ENCODE assay signal across 16 mouse cellular contexts in the genomic region with DNA sequence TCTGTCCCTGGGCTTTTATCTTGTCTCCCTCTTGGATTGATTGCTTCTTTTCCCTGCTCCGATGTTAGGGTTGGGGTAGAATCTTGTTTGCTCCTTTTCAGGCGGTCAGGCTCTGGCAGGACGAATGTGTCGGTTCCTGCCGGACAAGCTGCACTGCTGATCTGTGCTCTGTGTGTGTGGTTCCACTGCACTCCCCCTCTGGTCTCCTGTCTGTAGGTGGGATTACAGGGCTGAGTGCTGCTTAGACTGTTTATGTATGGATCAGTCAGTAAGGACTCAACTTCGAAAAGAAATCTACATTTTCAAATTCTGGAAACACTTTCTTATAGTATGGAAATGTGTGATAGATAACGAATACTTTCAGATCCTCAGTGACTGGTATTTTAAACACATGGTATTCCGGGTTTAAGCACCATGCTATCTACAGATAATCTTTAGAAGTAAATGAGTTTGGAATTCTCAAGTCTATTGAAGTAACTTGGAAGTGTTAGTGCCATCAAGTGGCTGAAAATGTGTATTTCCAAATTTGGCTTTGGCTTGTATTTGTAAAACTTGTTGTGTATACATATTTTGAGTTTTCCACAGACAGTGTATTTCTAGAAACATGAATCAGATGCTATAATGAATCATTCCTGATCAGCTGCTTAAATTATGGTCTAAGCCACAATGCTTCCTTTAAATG. TPM values are rescaled to one million over a fixed set of nuclear protein-coding genes. Genes with fewer than 3 reads are reported as not detected.
A peak's percentile ranks its signal among the peaks of the same experiment; 100 is the strongest.
DNase-seq lines count a peak whose midpoint lies in the region; ATAC-seq and TF ChIP-seq lines count a peak whose summit lies in the region.
"Had no signal": no experiment of that assay in that cellular context is flagged by ENCODE, and none has a peak within 500 bp of the region (broad histone marks: within the 10 kb centered on the region; RNA-seq: fewer than 3 reads in every experiment).

No protein-coding gene starts in this region.

- no peak for ATAC-seq in hindbrain, embryonic 14.5 days (ENCODE audit: low FRiP score)
- no peak for ATAC-seq in lung, postnatal 0 days
- ATAC-seq in stomach, postnatal 0 days (ENCODE audit: low FRiP score, low TSS enrichment) = no peak

- no peak overlapping the region for H3K4me3 ChIP-seq in hindbrain, embryonic 14.5 days (replicated peaks; ENCODE audit: low read length)
- no peak overlapping the region for H3K4me3 ChIP-seq in hindbrain, embryonic 10.5 days
- H3K4me3 ChIP-seq in lung, postnatal 0 days (ENCODE audit: low read depth, low read length) = no peak overlapping the region
- H3K4me3 ChIP-seq in stomach, postnatal 0 days (ENCODE audit: low read depth, low read length) = no peak overlapping the region
- H3K4me3 ChIP-seq: midbrain, embryonic 12.5 days; neural tube, embryonic 13.5 days; stomach, embryonic 15.5 days had no signal

- no peak for TF ChIP-seq EP300 in lung, postnatal 0 days (IDR thresholded peaks at IDR 0.05)
- TF ChIP-seq EP300 in stomach, postnatal 0 days (optimal IDR thresholded peaks at IDR 0.05) = no peak

- DNase-seq in cerebellum, adult 9-10 months = peak; percentile 39
- no peak for DNase-seq in cerebellum, postnatal 4 days (ENCODE audit: low spot score in 2 of 2)
- DNase-seq in hindbrain, embryonic 14.5 days (ENCODE audit: low spot score) = peak; percentile 79
- no peak for DNase-seq in hindbrain, embryonic 10.5 days (ENCODE audit: low spot score)
- peak; percentile 9 for DNase-seq in lung, postnatal 0 days (ENCODE audit: low spot score)
- DNase-seq in lung, postnatal 36 days = no peak
- no peak for DNase-seq in stomach, postnatal 0 days (ENCODE audit: low spot score)
- DNase-seq in layer of hippocampus, adult 9-10 months (ENCODE audit: low spot score) = no peak
- DNase-seq: adrenal gland, postnatal 36 days; B cell, adult 2 months; heart, adult 11 months; heart, postnatal 4 days; right cerebral cortex, postnatal 14 days had no signal

- no peaks in the 10 kb centered on the region for H3K9me3 ChIP-seq in hindbrain, embryonic 14.5 days (ENCODE audit: control insufficient read depth, low read length)
- H3K9me3 ChIP-seq in hindbrain, embryonic 10.5 days = no peaks in the 10 kb centered on the region
- H3K9me3 ChIP-seq in lung, postnatal 0 days (ENCODE audit: low read length) = no peaks in the 10 kb centered on the region
- H3K9me3 ChIP-seq in stomach, postnatal 0 days (ENCODE audit: control insufficient read depth, low read length) = no peaks in the 10 kb centered on the region
- H3K9me3 ChIP-seq: midbrain, embryonic 12.5 days; neural tube, embryonic 13.5 days; stomach, embryonic 15.5 days had no signal

- no peak overlapping the region for H3K4me2 ChIP-seq in hindbrain, embryonic 14.5 days (replicated peaks)
- no peak overlapping the region for H3K4me2 ChIP-seq in lung, postnatal 0 days (replicated peaks; ENCODE audit: low read depth, low read length)
- H3K4me2 ChIP-seq in stomach, postnatal 0 days (replicated peaks; ENCODE audit: low read depth) = no peak overlapping the region
- H3K4me2 ChIP-seq: midbrain, embryonic 12.5 days; neural tube, embryonic 13.5 days; stomach, embryonic 15.5 days had no signal

- TF ChIP-seq CTCF in lung, postnatal 0 days (IDR thresholded peaks at IDR 0.05) = peak; percentile 44
- peak; percentile 63 for TF ChIP-seq CTCF in stomach, postnatal 0 days (IDR thresholded peaks at IDR 0.05; ENCODE audit: low read depth)

- peaks cover 80% of the 10 kb centered on the region for H3K36me3 ChIP-seq in hindbrain, embryonic 14.5 days (replicated peaks; ENCODE audit: control insufficient read depth, insufficient read depth)
- H3K36me3 ChIP-seq in hindbrain, embryonic 10.5 days = peaks cover 87% of the 10 kb centered on the region
- H3K36me3 ChIP-seq in lung, postnatal 0 days (ENCODE audit: insufficient read depth, low read length) = peaks cover 16% of the 10 kb centered on the region
- H3K36me3 ChIP-seq in stomach, postnatal 0 days (ENCODE audit: control insufficient read depth, insufficient read depth, low read length) = peaks cover 15% of the 10 kb centered on the region; the same call in 1 of the 2 replicates

- H3K9ac ChIP-seq in hindbrain, embryonic 14.5 days = no peak overlapping the region
- H3K9ac ChIP-seq in lung, postnatal 0 days (replicated peaks; ENCODE audit: low read depth) = no peak overlapping the region
- no peak overlapping the region for H3K9ac ChIP-seq in stomach, postnatal 0 days (ENCODE audit: low read length)
- H3K9ac ChIP-seq: midbrain, embryonic 12.5 days; neural tube, embryonic 13.5 days; stomach, embryonic 15.5 days had no signal

- H3K27ac ChIP-seq in hindbrain, embryonic 14.5 days = no peak overlapping the region
- no peak overlapping the region for H3K27ac ChIP-seq in hindbrain, embryonic 10.5 days
- H3K27ac ChIP-seq in lung, postnatal 0 days (ENCODE audit: low read length) = no peak overlapping the region
- no peak overlapping the region for H3K27ac ChIP-seq in stomach, postnatal 0 days (replicated peaks)
- H3K27ac ChIP-seq: midbrain, embryonic 12.5 days; neural tube, embryonic 13.5 days; stomach, embryonic 15.5 days had no signal

- no peaks in the 10 kb centered on the region for H3K4me1 ChIP-seq in hindbrain, embryonic 14.5 days (replicated peaks; ENCODE audit: control insufficient read depth, insufficient read depth, low read length)
- H3K4me1 ChIP-seq in hindbrain, embryonic 10.5 days (replicated peaks) = no peaks in the 10 kb centered on the region
- H3K4me1 ChIP-seq in lung, postnatal 0 days (ENCODE audit: insufficient read depth, low read depth, low read length) = no peaks in the 10 kb centered on the region
- no peaks in the 10 kb centered on the region for H3K4me1 ChIP-seq in stomach, postnatal 0 days (replicated peaks; ENCODE audit: control insufficient read depth, insufficient read depth)
- H3K4me1 ChIP-seq: midbrain, embryonic 12.5 days; neural tube, embryonic 13.5 days; stomach, embryonic 15.5 days had no signal

- 90% methylated on average over 8 of the region's 8 CpGs for WGBS in hindbrain, embryonic 14.5 days
- 93% methylated on average over 8 of the region's 8 CpGs for WGBS in hindbrain, embryonic 10.5 days
- 71% methylated on average over 8 of the region's 8 CpGs for WGBS in lung, postnatal 0 days
- WGBS in stomach, postnatal 0 days = 71% methylated on average over 8 of the region's 8 CpGs

- no peaks in the 10 kb centered on the region for H3K27me3 ChIP-seq in hindbrain, embryonic 14.5 days (ENCODE audit: control insufficient read depth, insufficient read depth, low read length)
- H3K27me3 ChIP-seq in hindbrain, embryonic 10.5 days (ENCODE audit: insufficient read depth, poor library complexity, severe bottlenecking) = no peaks in the 10 kb centered on the region
- no peaks in the 10 kb centered on the region for H3K27me3 ChIP-seq in lung, postnatal 0 days (replicated peaks; ENCODE audit: insufficient read depth, low read length)
- H3K27me3 ChIP-seq in stomach, postnatal 0 days (ENCODE audit: control insufficient read depth, insufficient read depth, low read length) = no peaks in the 10 kb centered on the region
- H3K27me3 ChIP-seq: midbrain, embryonic 12.5 days; neural tube, embryonic 13.5 days; stomach, embryonic 15.5 days had no signal

RNA-seq across cellular contexts. Expression of gene Shprh, which starts 26.7 kb away (rescaled TPM):
- 26.8 and 27.2 TPM in 2 replicates for polyA plus RNA-seq in hindbrain, embryonic 14.5 days (2014; fragmentation: Nextera tagmentation; extraction: Ambion mirVana)
- polyA plus RNA-seq in hindbrain, embryonic 10.5 days (2016; fragmentation: Nextera tagmentation; extraction: Ambion mirVana) = 17.2 and 18.9 TPM in 2 replicates
- polyA plus RNA-seq in lung, postnatal 0 days (2015; fragmentation: Nextera tagmentation; extraction: Ambion mirVana) = 6.8 and 7.8 TPM in 2 replicates
- polyA plus RNA-seq in stomach, postnatal 0 days (2015; fragmentation: Nextera tagmentation; extraction: Ambion mirVana) = 5.9 and 6.0 TPM in 2 replicates

Comparison
In these comparisons a context has a peak if more than half of its experiments do, and no peak if none do; other contexts are left out.
1. DNase-seq: peak in cerebellum, adult 9-10 months (single experiment), hindbrain, embryonic 14.5 days (single experiment) and lung, postnatal 0 days (single experiment); none in cerebellum, postnatal 4 days (0 of 2), hindbrain, embryonic 10.5 days (single experiment), lung, postnatal 36 days (single experiment), stomach, postnatal 0 days (single experiment) and layer of hippocampus, adult 9-10 months (single experiment).